Mouse (Mus musculus) cerebellum, postnatal 25 days (tissue): ENCODE measurements at regions not wholly inside any gene's neighbourhood (a gene's known extent, or its start where the extent isn't known, plus 50 kb on each side); places are given as distances from the start of the nearest gene placed in this dataset.

Experiments
- DNase-seq, 2 experiments: peaks; one replicate each; pipeline ENCODE4 v3.0.0; 2021; ENCODE audit warnings: mixed read lengths in 2 of 2

DNA sequence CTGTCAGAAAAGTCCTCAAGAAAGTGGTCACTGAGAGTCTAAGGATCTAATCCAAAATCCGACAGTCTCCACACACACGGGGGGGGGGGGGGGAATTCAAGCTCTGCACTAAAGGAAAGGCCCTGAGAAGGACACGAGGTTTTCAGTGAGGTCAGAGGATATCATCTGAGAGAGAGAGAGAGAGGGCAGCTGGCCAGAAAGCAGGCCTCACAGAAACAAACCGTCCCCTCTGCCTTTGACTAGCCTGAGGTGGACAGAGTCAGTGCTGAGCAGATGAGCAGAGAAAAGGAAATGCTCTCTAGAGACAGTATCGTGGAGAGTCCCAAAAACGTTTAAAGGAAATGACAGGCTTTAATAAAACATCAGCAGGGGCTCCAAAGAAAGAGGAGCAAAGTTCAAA is 282.0 kb downstream of the Gm49356 start:
- DNase-seq = no peak

DNA sequence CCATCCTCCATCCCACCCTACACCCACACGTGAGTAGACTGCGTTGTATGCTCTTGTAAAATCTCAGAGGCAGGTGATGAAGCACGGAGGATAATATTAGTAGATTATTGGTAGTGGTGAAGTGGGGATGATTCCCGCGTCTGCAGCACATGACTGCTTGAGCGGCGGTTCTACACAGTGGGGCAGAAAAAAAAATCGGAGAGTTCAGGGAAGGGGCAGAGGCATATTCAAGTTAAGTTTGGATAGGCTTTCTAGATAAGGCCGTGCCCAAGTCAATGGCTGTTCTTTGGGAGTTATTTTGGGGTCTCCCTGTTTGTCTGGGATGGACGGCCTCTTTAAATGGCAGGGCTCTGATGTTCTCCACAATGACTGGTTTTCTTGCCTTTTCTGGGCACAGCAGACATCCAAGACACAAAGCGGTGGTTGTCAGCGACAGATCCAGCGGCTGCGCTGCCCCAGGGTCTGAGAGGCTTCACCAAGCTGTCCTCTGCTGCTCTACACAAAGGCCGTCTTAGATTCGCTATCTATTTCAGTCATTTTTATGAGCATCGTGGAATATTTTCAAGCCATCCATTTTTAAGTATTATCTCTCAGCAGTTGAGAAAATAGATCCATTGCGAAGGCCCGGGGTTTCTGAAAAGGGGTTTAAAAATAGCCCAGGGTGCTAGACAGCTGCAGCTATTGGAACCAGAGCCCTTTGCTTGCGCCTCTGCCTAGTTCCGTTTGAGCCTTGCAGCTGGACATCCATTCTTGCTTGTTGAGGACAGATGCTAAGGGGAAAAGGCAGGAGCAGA is 284.6 kb downstream of the Gm49356 start:
- DNase-seq = no peak

DNA sequence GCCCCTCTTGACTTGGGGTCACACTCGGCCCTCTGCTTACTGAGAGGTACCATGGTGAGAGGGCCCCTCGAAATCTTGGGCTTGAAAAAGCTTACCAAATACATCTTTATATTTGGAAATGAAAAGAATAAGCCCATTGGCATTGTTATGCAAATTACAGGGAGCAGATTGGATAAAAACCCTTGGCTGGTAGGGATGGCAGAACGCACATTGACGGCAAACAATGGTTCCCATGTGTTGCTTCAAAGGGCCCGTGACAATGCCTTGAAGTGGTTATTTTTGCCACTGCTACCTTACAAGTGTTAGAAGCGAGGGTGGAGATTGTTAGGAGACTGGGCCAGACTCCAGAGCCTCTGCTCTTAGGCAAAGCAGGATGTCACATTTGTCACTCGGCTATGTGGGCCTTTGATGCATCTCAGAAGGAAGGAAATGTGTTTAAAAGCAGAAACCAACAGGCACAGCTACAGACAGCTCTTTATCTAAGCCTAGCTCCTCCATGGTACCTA is 285.2 kb downstream of the Gm49356 start:
- no peak for DNase-seq

DNA sequence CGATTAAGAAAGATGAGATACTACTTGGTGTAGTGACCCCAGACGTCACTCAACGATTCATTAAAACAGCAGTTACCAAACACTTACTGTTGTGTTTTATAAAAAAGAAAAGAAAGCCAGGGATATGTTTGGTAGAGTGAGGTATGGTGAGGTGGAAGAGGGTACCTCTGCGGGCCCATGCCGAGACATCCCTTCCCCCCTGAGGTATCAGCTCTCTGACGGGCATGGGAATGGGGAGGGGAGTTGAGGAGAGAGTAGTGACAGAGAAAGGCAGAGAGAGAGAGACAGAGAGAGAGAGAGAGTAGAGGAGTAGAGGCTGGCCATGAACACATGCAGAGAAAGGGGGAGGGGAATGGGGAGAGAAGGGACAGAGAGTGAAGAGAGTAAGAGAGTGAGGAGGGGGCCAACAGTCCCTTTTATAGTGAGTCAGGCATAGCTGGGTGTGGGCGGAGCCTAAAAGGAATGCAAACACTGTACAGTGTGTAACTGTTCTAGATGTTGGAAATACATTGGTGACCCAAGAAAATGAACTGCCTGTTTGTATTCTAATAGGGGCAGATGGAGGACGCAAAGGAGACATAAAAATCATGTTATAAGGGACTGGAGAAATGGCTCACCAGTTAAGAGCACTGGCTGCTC is 285.9 kb downstream of the Gm49356 start:
- no peak for DNase-seq

DNA sequence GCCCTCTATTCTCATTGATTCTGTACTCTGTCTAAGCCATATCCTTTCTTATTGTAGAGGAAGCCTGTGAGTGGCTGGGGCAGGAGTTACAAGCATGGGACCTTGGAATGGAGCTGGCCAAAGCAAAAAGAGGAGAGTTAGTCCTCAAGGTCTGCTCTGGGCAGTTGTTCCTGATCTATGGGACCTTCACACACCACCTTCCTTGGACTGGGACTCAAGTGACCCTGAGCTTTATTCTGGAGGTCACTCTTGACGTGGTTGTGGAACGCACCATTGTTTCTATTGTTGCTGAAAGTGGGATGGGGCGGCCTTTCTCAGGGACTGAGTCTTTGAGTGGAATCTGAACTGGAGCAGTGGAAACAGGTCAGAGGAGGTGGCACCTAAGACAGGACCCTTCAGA is 291.0 kb downstream of the Gm49356 start:
- no peak for DNase-seq

DNA sequence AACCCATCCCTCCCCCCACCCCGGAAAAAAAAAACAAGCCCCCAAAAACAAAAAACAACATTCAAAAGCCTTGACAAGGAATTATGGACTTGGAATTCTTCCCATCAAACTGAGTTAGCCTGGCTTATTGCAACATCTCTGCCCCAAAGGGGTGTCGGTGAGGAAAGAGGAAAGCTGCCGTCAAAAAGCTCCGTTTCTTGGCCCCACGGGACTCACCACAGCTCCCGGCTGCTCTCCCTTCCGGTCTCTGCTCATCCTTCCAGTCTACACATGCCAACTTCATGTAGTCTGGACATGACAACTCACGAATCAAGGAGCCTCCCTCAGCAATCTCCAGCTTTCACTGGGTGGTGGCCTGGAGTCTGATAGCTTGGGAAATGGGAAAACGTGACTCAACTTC is 295.4 kb downstream of the Gm49356 start:
- DNase-seq = no peak

DNA sequence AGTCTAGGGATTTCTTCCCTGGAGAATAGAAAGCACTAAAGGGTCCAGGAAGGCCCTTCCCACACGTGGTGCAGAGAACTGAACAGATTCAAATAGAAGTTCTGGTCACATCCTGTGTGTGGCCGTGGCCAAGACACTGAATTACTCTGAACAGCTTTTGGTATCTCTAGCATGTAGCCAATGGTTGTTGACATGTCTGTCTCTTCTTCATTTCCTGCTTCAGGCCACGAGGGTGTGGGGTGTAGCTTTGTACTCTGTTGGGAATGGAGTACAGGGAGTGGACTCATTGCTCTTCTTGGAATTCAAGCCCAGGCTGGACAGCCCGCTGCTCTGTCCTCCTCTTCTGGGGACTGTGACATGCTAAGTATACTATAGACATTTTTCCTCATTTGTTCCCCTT is 298.5 kb downstream of the Gm49356 start:
- DNase-seq = no peak

DNA sequence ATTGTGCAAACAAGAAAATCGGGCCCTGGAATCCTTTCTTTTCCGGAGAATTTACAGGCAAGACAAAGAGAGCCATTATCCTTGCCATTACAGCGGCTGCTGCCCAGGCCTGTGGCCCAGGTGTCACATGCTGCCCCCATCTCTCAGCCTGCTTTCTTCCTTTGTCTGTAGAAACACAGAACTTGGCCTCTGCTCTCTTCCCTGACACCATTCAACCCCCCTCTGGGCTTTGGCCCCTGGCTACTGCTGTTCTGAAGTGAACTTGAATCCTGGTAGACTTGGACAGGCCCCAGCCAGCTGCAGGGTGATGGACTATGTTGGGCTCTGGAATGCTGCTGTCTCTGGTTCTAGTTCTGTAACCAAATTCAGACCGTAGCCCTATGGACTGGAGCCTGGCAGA is 299.3 kb downstream of the Gm49356 start:
- DNase-seq = peak in 1 of 2 experiments; percentile 34

DNA sequence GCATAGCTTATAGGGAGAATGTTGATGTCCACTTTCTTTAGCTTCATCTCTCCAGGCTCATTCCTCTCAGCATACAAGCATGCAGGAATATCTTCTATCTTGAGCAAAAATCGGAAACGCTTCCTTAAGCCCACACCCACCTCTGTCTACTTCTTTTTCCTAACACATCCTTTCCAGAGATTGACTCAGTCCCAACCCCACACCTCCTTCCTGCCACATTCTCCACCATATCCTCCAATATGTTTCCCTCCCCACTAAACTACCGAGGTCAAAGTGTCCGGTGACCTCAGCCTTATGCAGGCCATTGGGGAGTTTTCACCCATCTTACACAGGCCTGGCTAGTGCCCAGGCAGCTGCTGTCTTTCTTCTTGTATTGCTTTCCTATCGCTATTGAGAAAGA is 301.4 kb downstream of the Gm49356 start:
- no peak for DNase-seq

DNA sequence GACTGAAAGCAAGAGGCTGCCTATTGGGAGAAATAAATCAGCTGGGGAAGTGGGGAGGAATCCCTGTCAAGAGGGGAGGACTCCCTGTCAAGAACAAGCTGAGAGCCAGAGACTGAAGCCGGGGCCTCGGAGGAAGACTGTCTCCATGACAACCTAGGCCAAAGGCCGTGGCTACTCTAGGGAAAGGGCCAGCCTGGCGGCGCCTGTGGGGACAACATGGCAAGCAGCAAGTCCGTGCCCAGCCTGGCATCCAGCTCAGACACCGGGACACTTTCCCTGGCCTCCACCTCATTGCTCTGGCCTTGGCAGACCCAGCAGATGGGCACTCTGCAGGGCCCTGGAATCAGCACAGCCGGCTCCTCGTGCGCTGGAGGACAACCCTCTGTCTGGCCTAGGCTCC is 305.3 kb downstream of the Gm49356 start:
- peak; percentile 98 for DNase-seq

DNA sequence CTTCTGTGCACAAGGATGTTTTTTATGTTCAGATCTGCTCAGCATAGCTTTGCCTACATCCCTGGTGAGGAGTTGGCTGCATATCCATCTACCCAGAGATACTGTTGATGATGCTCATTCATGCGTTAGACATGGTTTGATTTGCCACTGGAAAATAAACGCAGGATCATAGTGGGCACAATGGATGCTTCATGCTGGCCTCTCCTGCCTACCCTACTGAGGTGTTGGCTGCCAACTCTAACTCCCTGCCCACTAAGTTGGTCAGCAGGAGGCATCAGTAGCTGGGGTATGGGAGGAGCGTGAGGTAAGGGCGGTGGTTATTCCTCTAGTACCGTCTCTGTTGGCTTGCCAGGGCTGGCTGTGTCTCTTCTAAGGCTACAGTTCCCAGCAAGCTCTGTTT is 307.3 kb downstream of the Gm49356 start:
- no peak for DNase-seq

DNA sequence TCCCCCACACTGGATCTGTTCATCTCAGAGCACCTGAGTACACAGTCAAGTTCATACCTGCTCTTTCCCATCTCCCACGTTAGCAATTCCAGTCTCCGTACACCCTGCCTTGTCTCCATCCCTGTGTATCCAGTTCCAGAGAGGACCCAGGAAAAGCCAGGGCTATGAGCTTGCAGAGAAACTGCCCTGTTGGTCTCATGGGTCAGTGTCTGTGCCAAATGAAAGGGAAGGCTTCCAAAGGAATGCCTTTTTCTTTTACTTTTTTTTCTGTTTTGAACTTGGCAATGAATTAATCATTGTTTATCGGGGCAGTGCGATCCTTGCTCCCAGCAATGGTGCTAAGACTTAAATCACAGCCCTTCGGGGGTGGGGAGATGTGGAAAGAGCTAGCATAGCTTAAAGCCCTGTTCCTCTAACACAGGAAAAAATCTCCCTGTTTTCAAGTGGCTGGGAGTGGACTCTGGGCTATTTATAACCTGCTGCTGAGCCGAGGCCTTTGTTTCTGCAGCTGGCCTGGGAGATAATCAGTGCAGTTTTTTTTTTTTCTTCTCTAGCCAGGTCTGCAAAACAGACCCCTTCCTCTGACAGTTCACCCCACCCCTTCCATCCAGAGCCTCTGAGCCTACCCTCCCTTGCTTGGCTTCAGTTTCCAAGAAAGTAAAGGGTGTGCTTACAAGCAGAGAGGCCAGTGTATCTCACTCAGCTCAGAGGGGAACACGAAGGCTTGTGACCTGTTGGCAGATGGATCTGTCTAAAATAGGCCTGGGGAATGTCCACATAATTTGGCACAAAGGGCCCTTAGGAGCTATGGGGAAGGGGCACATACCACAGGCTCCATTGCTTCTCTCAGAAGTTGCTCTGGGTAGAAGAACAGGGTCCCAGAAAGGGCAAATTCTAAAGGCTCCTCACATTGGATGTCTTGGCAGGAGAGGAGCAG is 308.6 kb downstream of the Gm49356 start:
- DNase-seq = no peak

DNA sequence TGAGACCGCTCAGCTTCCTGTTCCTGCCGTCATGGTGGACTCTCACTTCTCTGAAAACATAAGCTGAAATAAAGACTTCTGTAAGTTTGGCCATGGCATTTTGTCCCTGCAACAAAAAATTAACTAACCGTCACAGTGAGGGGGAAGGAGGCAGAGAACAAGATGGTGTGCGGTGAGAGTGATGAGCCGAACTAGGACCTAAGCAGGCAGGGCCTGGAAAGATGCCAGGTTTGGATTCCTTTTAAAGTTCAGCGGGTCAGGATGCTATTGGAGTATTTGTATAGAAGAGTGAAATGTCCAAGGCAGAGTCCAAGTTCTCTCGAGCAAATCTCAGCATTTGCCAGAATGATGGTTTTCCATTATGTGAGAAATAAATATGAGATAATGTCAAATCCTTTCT is 312.3 kb downstream of the Gm49356 start:
- no peak for DNase-seq

DNA sequence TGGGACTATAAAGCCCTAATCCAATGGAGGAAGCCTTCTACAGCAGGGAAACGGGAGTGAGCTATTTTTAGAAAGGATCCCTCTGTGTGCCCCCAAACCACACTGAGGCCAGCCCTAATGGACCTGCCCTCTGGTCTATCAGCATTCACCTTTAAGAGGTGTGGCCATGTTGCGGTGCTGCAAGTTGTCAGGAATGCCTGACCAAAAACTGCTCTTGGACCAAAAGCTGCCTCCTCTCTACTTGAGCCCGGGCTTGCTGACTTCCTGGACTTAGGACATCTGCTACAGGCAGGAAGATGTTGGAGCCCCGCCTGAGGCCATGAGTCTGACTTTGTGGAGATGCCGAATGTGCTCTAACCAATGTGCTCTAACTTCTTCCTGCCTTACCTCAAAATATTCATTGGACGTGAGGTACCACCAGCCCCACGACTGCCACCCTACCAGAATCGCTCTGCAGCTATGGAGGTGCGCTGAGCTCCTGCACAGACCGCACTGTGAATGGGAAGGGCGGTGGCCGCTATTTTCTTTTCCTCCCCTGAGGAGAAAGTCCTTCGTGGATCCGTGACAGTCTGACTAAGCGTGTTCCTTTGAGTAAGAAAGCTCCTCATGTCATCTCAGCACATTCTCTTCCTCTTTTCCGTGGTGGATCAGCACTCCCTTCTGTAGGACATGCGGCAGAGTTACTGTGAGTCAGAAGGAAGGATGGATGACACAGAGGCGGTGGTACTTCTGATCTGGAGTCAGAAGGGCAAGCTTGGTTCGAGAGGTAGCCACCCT is 313.0 kb downstream of the Gm49356 start:
- peak; percentile 40 to 44 for DNase-seq

DNA sequence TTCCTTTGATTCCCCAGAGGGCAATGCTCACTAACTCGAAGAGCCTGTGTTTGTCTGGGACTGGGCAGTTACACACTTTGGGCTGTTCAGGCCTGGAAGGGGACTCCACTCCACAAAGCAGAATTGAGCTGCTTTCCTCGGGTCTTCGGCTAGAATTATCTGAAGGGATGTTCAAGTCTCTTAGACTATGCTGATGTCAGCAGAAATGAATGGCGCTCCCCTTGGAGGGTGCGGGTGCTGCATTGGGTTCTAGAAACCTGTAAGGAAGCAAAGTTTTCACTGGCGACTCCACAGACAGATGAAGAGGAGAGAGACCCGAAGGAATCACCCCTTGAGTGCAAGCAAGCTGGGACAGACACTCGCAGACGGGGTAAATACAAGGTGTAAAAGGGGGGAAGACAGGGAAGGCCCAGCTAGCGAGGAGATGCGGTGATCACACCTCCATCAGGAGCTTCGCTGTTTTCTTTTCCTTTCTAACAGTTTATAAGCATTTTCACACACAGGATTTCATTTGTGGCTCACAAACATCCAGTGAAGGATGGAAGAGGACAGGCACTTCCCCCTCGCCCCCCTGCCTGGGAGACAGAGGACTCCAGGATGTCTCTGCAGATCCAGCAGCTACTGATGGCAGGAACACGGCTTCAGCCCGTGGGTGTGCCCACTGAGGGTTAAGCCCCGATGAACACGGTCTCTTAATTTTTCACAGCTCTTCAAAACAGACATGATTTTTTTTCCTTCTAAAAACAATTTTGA is 314.2 kb downstream of the Gm49356 start:
- no peak for DNase-seq

DNA sequence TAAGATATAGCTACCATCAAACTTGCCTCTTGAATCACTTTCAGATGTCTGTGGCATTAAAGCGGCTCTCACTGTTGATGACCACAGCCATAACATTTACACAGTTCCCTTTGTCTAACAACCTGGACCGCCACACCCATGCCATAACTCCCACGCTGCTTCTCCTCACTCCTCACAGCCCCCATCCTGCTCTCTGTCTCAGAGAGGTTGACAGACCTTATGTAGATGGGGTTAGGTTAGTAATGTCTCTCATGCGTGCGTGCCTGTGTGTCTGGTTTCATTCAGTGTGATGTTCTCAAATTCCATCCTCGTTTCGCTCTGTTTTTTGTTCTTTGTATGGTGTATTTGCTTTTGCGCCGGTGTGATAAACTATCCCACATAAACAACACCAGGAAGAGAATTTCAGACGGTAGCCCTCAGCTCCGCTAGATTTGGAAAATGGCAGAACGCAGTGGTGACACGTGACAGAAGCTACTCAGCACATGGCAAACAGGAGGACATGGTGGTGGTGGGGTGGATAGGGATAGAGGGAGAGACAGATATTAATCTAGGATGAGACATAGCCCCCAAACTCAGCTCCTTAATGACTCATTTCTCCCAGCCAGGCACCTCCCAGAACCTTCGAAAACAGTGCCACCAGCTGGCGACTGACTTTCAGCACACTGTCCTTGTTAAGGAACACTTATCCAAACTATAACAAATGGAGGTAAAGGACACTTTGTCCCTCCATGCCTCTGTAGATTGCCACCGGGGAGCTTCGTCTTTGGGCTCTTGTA is 314.9 kb downstream of the Gm49356 start:
- peak in 1 of 2 experiments; percentile 51 for DNase-seq

DNA sequence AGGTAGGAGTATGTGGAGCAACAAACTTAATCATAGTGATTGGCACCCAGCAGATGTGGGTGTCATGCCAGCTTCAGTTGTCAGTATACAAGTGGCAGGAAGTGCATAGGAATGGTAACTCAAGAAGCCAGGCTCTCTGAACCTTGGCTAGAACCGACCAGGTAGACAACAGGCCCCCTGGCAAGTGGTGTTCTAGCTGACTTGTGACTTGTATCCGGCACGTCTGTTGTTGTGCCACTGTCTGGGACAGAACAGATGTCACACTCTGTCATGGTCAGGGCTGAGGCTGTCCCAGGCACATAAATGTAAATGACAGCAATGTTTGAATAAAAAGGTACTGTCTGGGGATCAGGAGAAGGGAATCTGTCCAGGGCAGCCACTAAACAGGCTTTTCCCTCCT is 316.0 kb downstream of the Gm49356 start:
- DNase-seq = no peak

DNA sequence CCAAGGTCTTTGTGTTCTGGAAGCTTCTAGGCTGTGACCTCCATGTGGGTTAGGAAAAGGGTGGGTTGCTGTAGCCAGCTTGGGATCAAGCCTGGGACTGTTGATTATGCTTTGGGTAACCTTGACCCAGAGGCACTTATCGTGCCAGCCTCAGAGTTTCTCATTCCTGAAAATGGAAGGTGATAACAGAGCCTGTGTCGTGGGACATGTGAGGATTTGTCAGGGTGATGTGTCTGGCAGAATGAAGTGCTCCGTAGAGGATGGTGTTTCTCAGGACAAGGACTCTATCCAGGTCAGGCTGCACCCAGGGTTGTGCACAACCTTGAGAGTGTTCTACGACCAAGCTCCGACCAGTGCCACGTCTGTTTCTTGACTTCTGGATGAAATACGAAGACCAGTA is 316.4 kb downstream of the Gm49356 start:
- DNase-seq = no peak

DNA sequence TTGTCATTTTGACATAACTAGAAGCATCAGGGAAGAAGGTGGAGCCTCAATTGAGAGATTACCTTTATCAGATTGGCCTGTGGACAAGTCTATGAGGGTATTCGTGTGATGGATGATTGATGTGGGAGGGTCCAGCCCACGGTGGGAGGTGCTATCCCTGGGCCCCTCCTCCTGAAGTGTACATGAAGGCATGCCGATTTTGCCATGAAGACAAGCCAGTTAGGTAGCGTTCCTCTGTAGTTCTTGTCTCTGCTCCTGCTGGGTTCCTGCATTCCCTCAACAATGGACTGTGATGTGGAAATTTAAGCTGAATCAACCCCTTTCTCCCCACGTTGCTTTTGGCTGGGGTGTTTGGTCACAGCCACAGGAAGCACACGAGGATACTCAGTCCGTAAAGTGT is 317.5 kb downstream of the Gm49356 start:
- no peak for DNase-seq

DNA sequence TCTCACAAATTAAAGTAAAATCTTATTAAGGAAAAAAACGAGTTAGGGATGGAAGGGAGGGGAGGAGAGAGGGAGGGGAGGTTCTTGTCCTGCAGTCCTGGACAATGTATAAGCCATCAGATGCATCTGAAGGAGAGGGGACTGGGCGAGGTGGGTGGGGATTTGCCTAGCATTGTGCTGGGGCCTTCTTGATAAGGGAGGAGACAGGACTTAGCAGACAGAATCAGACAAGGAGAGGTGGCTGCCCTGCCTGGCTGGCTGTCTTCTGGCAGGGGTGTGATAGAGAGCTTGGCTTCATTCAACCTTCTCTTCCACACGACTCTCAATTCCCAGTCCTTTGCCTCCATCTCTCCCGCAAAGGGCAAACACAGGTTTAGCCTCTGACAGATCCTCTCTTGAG is 318.9 kb downstream of the Gm49356 start:
- DNase-seq = no peak

DNA sequence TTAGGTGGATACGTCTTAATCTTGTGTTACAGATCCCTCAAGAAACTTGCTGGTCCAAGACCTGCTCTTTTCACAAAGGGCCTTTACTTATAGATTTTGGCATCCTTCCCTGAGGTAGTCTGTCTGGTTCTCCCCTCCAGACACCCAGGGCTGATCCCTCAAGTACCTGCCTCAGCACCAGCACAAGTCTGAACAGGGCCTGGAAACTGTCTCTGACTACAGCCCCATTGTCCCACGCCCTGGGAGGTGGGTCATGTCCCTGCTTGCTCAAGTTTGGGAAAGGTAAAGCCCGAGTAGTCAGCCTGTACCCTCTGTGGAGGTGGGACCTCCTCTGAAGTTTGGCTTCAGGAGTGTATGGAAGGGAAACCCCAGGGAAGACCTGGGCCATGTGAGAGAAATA is 323.3 kb downstream of the Gm49356 start:
- DNase-seq = no peak
